Mouse (Mus musculus): ENCODE data around the gene Olfr531. TPM values are rescaled to one million over a fixed set of nuclear protein-coding genes. Genes with fewer than 3 reads are reported as not detected.

Gene Olfr531
- polyA plus RNA-seq (2014; fragmentation: Illumina TruSeq; extraction: RNeasy Lipid Tissue Mini Kit (QIAGEN cat#74804); ENCODE audit: insufficient read depth, low read depth, low replicate concordance): not detected

DNA sequence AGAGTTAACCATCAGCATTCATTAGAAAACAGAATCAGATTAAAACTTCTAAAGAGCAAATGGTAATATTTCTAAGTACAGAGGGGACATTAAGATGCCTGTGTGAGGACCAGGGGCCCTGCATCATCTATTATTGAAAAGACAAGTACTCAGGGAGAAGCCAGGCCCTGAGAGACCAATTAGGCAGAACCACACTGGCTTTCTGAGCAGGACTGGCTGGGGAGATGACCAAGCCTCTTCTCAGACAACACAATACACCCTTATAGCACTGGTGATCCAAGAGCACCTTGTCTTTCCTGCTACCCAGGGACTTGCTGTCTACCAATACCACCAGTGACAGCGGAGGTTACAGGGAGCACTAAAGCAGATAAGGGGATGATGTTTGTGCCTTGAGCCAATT is at the start of gene Olfr531:
Olfr531 (minus strand) TSS at position 101 of the 400 bp plus-strand sequence.

DNA sequence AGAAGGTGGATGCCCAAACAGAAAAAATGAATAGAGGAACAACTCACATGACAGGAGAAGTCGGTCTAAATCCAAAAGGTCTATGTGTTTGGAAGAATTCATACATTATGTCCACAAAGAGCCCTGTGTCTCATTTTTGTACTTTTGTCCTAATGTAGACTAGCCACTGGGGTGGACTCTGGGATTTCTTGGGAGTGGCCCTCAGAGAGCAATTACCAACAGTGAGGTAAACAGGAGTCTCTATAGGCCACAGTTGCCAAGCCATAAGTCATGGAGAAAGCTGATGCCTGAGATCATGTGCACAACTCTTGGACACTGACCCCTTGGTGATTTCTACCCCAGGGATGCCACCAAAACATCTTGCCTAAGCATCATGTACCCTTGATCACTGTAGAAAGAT is 18.8 kb upstream of the Olfr531 start, which contains the start of gene Olfr532:
Olfr532 (minus strand) TSS at position 101 of the 400 bp plus-strand sequence.

DNA sequence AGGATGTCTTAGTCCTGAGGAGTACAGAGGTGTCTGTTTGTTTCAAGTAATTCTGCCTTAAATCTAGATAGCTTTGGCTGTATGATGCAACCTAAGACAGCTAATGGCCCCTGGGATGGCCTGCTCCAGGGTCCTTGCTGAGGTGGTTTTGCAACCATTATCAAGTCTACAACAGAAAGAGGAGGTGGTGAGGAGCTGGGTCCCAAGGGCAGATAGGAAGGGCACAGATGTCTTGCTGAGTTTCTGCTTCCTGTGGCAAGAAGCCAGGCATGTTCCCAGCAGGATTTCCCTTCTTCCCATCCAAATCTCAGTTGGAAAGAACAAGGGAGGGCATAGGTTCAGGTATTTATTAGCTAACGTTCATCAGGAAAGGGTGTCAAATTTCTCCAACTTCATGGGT is 26.5 kb downstream of the Olfr531 start, which contains the start of gene Olfr530:
Olfr530 (minus strand) TSS at position 101 of the 400 bp plus-strand sequence.

DNA sequence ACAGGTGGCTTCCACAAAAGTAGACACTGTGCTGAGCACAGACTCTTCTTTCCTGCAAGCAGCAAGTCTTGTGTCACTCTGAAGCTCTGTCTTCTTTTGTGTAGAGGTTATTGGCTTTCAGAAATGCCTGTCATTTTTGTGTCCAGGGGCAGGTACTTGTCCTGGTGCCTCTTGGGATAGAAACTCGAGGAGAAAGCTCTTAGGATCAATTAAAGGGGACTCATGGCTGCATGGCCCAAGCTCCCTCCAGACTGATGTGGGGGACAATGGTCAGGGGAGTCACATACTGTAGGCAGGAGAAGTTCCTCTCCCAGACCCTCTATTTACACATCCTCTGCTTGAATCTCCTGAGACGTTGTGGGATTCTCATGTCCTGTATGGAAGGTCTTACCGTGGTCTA is 41.1 kb downstream of the Olfr531 start, which contains the start of gene Olfr60:
Olfr60 (minus strand) TSS at position 101 of the 400 bp plus-strand sequence.

Other genes starting within 250 kb of the Olfr531 start
- gene Sprn, start 248.0 kb downstream of the Olfr531 start, polyA plus RNA-seq (2014; fragmentation: Illumina TruSeq; extraction: RNeasy Lipid Tissue Mini Kit (QIAGEN cat#74804); ENCODE audit: insufficient read depth, low read depth, low replicate concordance): not detected
- gene Olfr522, start 238.2 kb downstream of the Olfr531 start, polyA plus RNA-seq (2014; fragmentation: Illumina TruSeq; extraction: RNeasy Lipid Tissue Mini Kit (QIAGEN cat#74804); ENCODE audit: insufficient read depth, low read depth, low replicate concordance): not detected
- not detected for gene Olfr523, start 229.7 kb downstream of the Olfr531 start, polyA plus RNA-seq (2014; fragmentation: Illumina TruSeq; extraction: RNeasy Lipid Tissue Mini Kit (QIAGEN cat#74804); ENCODE audit: insufficient read depth, low read depth, low replicate concordance)
- not detected for gene Olfr524, start 197.0 kb downstream of the Olfr531 start, polyA plus RNA-seq (2014; fragmentation: Illumina TruSeq; extraction: RNeasy Lipid Tissue Mini Kit (QIAGEN cat#74804); ENCODE audit: insufficient read depth, low read depth, low replicate concordance)
- 0.48 TPM for gene Cd163l1, start 184.7 kb downstream of the Olfr531 start, polyA plus RNA-seq (2014; fragmentation: Illumina TruSeq; extraction: RNeasy Lipid Tissue Mini Kit (QIAGEN cat#74804); ENCODE audit: insufficient read depth, low read depth, low replicate concordance)
- 0.30 TPM for gene 5830411N06Rik, start 155.6 kb downstream of the Olfr531 start, polyA plus RNA-seq (2014; fragmentation: Illumina TruSeq; extraction: RNeasy Lipid Tissue Mini Kit (QIAGEN cat#74804); ENCODE audit: insufficient read depth, low read depth, low replicate concordance)
- not detected for gene Olfr525, start 82.1 kb downstream of the Olfr531 start, polyA plus RNA-seq (2014; fragmentation: Illumina TruSeq; extraction: RNeasy Lipid Tissue Mini Kit (QIAGEN cat#74804); ENCODE audit: insufficient read depth, low read depth, low replicate concordance)
- not detected for gene Olfr527, start 68.9 kb downstream of the Olfr531 start, polyA plus RNA-seq (2014; fragmentation: Illumina TruSeq; extraction: RNeasy Lipid Tissue Mini Kit (QIAGEN cat#74804); ENCODE audit: insufficient read depth, low read depth, low replicate concordance)
- gene Olfr60, start 41.2 kb downstream of the Olfr531 start, polyA plus RNA-seq (2014; fragmentation: Illumina TruSeq; extraction: RNeasy Lipid Tissue Mini Kit (QIAGEN cat#74804); ENCODE audit: insufficient read depth, low read depth, low replicate concordance): not detected
- gene Olfr530, start 26.6 kb downstream of the Olfr531 start, polyA plus RNA-seq (2014; fragmentation: Illumina TruSeq; extraction: RNeasy Lipid Tissue Mini Kit (QIAGEN cat#74804); ENCODE audit: insufficient read depth, low read depth, low replicate concordance): not detected
- gene Olfr532, start 18.7 kb upstream of the Olfr531 start, polyA plus RNA-seq (2014; fragmentation: Illumina TruSeq; extraction: RNeasy Lipid Tissue Mini Kit (QIAGEN cat#74804); ENCODE audit: insufficient read depth, low read depth, low replicate concordance): not detected
- not detected for gene Olfr533, start 60.5 kb upstream of the Olfr531 start, polyA plus RNA-seq (2014; fragmentation: Illumina TruSeq; extraction: RNeasy Lipid Tissue Mini Kit (QIAGEN cat#74804); ENCODE audit: insufficient read depth, low read depth, low replicate concordance)
- gene Olfr535, start 81.3 kb upstream of the Olfr531 start, polyA plus RNA-seq (2014; fragmentation: Illumina TruSeq; extraction: RNeasy Lipid Tissue Mini Kit (QIAGEN cat#74804); ENCODE audit: insufficient read depth, low read depth, low replicate concordance): not detected
- gene Olfr536, start 104.5 kb upstream of the Olfr531 start, polyA plus RNA-seq (2014; fragmentation: Illumina TruSeq; extraction: RNeasy Lipid Tissue Mini Kit (QIAGEN cat#74804); ENCODE audit: insufficient read depth, low read depth, low replicate concordance): not detected
- not detected for gene Olfr538, start 165.0 kb upstream of the Olfr531 start, polyA plus RNA-seq (2014; fragmentation: Illumina TruSeq; extraction: RNeasy Lipid Tissue Mini Kit (QIAGEN cat#74804); ENCODE audit: insufficient read depth, low read depth, low replicate concordance)
- gene Olfr46, start 198.4 kb upstream of the Olfr531 start, polyA plus RNA-seq (2014; fragmentation: Illumina TruSeq; extraction: RNeasy Lipid Tissue Mini Kit (QIAGEN cat#74804); ENCODE audit: insufficient read depth, low read depth, low replicate concordance): not detected
- gene Olfr61, start 226.1 kb upstream of the Olfr531 start, polyA plus RNA-seq (2014; fragmentation: Illumina TruSeq; extraction: RNeasy Lipid Tissue Mini Kit (QIAGEN cat#74804); ENCODE audit: insufficient read depth, low read depth, low replicate concordance): not detected
- gene Olfr53, start 243.5 kb upstream of the Olfr531 start, polyA plus RNA-seq (2014; fragmentation: Illumina TruSeq; extraction: RNeasy Lipid Tissue Mini Kit (QIAGEN cat#74804); ENCODE audit: insufficient read depth, low read depth, low replicate concordance): not detected